Mouse (Mus musculus) heart, postnatal 0 days (tissue): ENCODE results near the gene Arnt. TPM values are rescaled to one million over a fixed set of nuclear protein-coding genes. Genes with fewer than 3 reads are reported as not detected.

ENCODE experiments used
- ATAC-seq: fragments of 200-750 bp; cut with Nextera tagmentation; 2 replicates; pipeline ENCODE4 v1.8.0; 2017; ENCODE audit warnings: low read depth, moderate number of reproducible peaks, moderate library complexity; ENCODE audit not compliant: insufficient read depth
- DNase-seq: peaks from one replicate; pipeline ENCODE4 v3.0.0-alpha.2; 2016; ENCODE audit warnings: low spot score
- H3K27ac ChIP-seq: fragments of 300-500 bp; sonication (generic); 2 replicates; pipeline ENCODE4 v1.5.1; 2014; ENCODE audit warnings: low read depth, mild to moderate bottlenecking
- H3K27me3 ChIP-seq: fragments of 300-500 bp; sonication (generic); 2 replicates; pipeline ENCODE4 v1.6.1; 2014; ENCODE audit warnings: low read length, mixed read lengths; ENCODE audit not compliant: control insufficient read depth, insufficient read depth
- H3K36me3 ChIP-seq: fragments of 300-500 bp; sonication (generic); replicated peaks from 2 replicates; pipeline ENCODE4 v1.6.1; 2014; ENCODE audit warnings: low read length, mixed read lengths; ENCODE audit not compliant: control insufficient read depth, insufficient read depth
- H3K4me1 ChIP-seq: fragments of 300-500 bp; sonication (generic); 2 replicates; pipeline ENCODE4 v1.6.1; 2014; ENCODE audit warnings: antibody characterized with exemption; ENCODE audit not compliant: control insufficient read depth, insufficient read depth
- H3K4me2 ChIP-seq: fragments of 300-500 bp; sonication (generic); 2 replicates; pipeline ENCODE4 v1.6.1; 2014; ENCODE audit warnings: low read depth, mild to moderate bottlenecking, low read length, moderate library complexity
- H3K4me3 ChIP-seq: fragments of 300-500 bp; sonication (generic); 2 replicates; pipeline ENCODE4 v1.5.1; 2014; ENCODE audit warnings: low read depth, low read length
- H3K9ac ChIP-seq: fragments of 300-500 bp; sonication (generic); replicated peaks from 2 replicates; pipeline ENCODE4 v1.6.1; 2014; ENCODE audit warnings: low read depth, low read length, mixed read lengths
- H3K9me3 ChIP-seq: fragments of 300-500 bp; sonication (generic); replicated peaks from 2 replicates; pipeline ENCODE4 v1.6.1; 2016; ENCODE audit warnings: low read length; ENCODE audit not compliant: control insufficient read depth
- CTCF ChIP-seq: IDR thresholded peaks from 2 replicates; pipeline ENCODE4 v1.5.1; 2016; ENCODE audit warnings: antibody characterized with exemption, control low read depth, low read depth
- EP300 ChIP-seq: IDR thresholded peaks from 2 replicates; pipeline ENCODE4 v1.6.1; 2016; ENCODE audit warnings: antibody characterized with exemption, low read depth
- WGBS: fragments of 180-500 bp; shearing (Covaris S2); extraction: QIAGEN DNeasy Blood & Tissue Kit; methylation state at CpG from one replicate; pipeline ENCODE4 v1.1.7; 2014; 5-methylcytosine and 5-hydroxymethylcytosine counted together
- polyA plus RNA-seq: library from polyadenylated mRNA; unstranded; fragments of >200 nt; fragmentation: Nextera tagmentation; extraction: Ambion mirVana; gene quantifications from 2 replicates; pipeline ENCODE4 v1.2.1, GENCODE M21; 2015
- total RNA-seq: library from RNA; depleted of rRNA; stranded (reverse); fragments of >200 nt; gene quantifications from 2 replicates; pipeline ENCODE4 v1.2.3, GENCODE M21; 2014; ENCODE audit warnings: low replicate concordance

Arnt gene
- total and polyA plus RNA-seq, 2 experiments from 2014 or later, result 22.4 to 23.0 TPM

DNA sequence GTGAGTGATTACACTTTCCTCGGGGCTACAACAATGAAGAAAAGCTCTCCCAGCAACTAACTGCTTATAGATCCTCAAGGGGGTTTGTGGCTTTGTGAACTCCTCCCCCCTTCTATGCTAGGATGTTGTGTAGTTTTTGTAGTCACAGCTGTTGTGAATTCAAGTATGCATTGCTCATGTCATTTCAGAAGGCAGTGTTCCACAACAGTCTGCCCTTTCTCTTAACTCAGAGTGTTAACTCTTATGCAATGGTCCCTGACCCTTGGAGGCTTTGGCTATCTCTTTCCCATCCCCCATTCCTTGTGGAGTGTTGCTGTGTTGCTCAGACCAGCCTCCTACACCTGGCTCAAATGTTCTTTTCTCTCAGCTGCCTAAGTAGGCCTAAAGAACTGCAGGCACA, 25.2 kb downstream of the Arnt start:
- no peaks in the 10 kb centered on the region for H3K9me3 ChIP-seq
- H3K4me1 ChIP-seq, result no peaks in the 10 kb centered on the region
- peaks cover 47% of the 10 kb centered on the region; the same call in 1 of the 2 replicates for H3K36me3 ChIP-seq
- 76% methylated on average over 1 of the region's 1 CpGs for WGBS
- TF ChIP-seq CTCF (no peak), EP300 (no peak)
- H3K9ac ChIP-seq, result no peak overlapping the region
- ATAC-seq (no peak), DNase-seq (no peak)
- no peak overlapping the region for H3K4me3 ChIP-seq
- H3K27ac ChIP-seq, result no peak overlapping the region
- no peaks in the 10 kb centered on the region for H3K27me3 ChIP-seq
- H3K4me2 ChIP-seq, result no peak overlapping the region

DNA sequence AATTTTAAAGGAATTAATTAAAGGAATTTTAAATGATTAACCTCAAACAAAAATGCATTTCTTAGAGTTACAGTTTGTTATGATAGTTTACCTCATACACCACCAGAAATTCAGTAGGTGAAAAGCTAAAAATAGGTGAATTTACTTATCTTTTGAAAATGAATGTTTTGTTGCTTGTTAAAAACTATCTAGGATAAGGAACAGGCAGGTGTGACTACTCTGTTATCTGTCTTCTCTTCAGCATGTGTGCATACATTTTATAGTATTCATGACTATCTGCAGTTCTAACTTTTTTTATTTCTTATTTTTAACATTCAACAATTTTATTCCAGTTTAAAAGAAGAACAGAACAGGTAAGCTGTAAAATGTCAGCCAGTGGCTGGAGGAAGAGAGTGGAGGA, 29.7 kb downstream of the Arnt start:
- no peaks in the 10 kb centered on the region for H3K9me3 ChIP-seq
- no peak for DNase-seq
- no peak overlapping the region for H3K9ac ChIP-seq
- H3K27me3 ChIP-seq, result no peaks in the 10 kb centered on the region
- no peak overlapping the region for H3K4me3 ChIP-seq
- no peak for ATAC-seq
- no peak overlapping the region for H3K27ac ChIP-seq
- H3K4me1 ChIP-seq, result no peaks in the 10 kb centered on the region
- no peak overlapping the region for H3K4me2 ChIP-seq
- TF ChIP-seq CTCF (no peak), EP300 (no peak)
- peaks cover 50% of the 10 kb centered on the region for H3K36me3 ChIP-seq

DNA sequence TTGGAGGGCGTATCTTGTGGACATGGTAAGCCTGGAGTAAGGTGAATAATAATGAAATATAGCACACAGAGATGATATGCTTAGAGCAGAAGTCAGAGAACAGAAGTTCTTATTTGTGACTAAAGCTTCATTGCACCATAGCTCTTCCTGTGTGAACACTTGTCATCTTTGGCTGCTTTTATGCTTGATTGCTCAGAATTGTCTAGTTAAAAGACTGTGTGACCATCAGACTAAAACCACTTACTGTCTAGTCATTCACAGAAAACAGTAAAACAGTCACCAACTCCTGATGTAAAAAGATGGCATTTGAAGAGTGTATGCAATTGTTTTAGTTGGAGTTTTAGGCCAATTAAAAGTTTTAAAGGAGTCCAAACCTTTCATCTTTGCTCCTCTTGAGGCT, 44.8 kb downstream of the Arnt start:
- WGBS, result 96% methylated on average over 1 of the region's 1 CpGs
- no peak overlapping the region for H3K27ac ChIP-seq
- H3K36me3 ChIP-seq, result peaks cover 79% of the 10 kb centered on the region
- no peak for TF ChIP-seq EP300
- no peak for TF ChIP-seq CTCF
- DNase-seq (no peak), ATAC-seq (no peak)
- no peak overlapping the region for H3K4me3 ChIP-seq
- no peak overlapping the region for H3K4me2 ChIP-seq
- H3K9ac ChIP-seq, result no peak overlapping the region
- no peaks in the 10 kb centered on the region for H3K4me1 ChIP-seq
- H3K27me3 ChIP-seq, result no peaks in the 10 kb centered on the region
- H3K9me3 ChIP-seq, result no peaks in the 10 kb centered on the region

DNA sequence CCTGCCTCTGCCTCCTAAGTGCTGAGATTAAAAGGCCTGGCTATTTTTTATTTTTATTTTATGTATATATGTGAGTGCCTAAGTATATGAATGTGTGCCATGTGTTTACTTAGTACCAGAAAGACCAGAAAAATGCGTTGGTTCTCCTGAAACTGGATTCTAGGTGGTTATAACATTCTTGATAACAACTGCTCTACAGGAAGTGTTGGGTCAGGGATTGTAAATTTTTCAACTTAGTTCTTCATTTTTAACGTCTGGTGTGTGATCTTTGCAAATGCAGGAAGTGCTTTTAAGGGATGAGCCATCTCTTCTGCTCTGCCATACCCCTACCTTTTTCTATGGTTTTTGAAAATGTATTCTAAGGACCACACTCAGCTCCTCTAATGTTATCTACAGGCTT, 52.2 kb downstream of the Arnt start:
- no peak for DNase-seq
- H3K4me3 ChIP-seq, result no peak overlapping the region
- no peaks in the 10 kb centered on the region for H3K27me3 ChIP-seq
- ATAC-seq, result no peak
- H3K27ac ChIP-seq, result no peak overlapping the region
- H3K9me3 ChIP-seq, result no peaks in the 10 kb centered on the region
- H3K4me2 ChIP-seq, result no peak overlapping the region
- H3K4me1 ChIP-seq, result no peaks in the 10 kb centered on the region
- no peak for TF ChIP-seq EP300
- no peak for TF ChIP-seq CTCF
- 75% methylated on average over 2 of the region's 2 CpGs for WGBS
- no peak overlapping the region for H3K9ac ChIP-seq
- H3K36me3 ChIP-seq, result peaks cover 71% of the 10 kb centered on the region

DNA sequence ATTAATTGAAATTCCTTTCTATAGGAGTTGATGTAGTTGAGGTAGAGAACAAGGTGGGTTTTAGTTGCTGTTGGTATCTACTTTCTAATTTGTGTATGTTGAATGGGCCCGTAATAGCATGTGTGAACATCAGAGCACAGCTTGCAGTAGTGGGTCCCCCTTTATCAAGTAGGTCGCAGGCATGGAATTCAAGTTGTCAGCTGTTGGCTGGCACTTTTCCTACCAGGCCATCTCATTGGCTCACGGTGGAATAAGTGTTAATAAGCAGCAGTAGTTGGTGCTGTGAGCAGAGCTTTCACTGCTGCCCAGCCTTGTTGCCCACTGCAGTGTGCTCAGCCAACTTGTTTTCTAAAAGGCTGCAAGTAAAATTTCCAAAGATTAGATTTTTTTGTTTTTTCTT, 54.5 kb downstream of the Arnt start:
- H3K4me1 ChIP-seq, result no peaks in the 10 kb centered on the region
- no peaks in the 10 kb centered on the region for H3K27me3 ChIP-seq
- peaks cover 84% of the 10 kb centered on the region for H3K36me3 ChIP-seq
- H3K9ac ChIP-seq, result no peak overlapping the region
- 34% methylated on average over 3 of the region's 3 CpGs for WGBS
- no peaks in the 10 kb centered on the region for H3K9me3 ChIP-seq
- TF ChIP-seq EP300 (no peak), CTCF (no peak)
- H3K4me2 ChIP-seq, result no peak overlapping the region
- DNase-seq (no peak), ATAC-seq (no peak)
- no peak overlapping the region for H3K4me3 ChIP-seq
- H3K27ac ChIP-seq, result no peak overlapping the region

DNA sequence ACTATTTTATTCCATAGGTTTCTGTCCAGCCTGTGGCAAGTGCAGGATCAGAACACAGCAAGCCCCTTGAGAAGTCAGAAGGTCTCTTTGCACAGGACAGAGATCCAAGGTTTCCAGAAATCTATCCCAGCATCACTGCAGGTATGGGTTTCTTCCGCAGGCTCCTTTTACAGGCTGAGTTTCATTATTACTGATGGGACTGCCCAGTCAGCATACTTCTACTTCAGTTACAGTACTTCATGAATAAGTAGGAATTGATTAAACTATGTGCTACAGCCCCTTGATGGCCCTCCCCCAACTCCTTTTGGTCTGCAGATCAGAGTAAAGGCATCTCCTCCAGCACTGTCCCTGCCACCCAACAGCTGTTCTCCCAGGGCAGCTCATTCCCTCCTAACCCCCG, 56.0 kb downstream of the Arnt start:
- Histone ChIP-seq H3K4me3 (no peak overlapping the region), H3K9me3 (no peaks in the 10 kb centered on the region), H3K4me1 (no peaks in the 10 kb centered on the region), H3K27ac (no peak overlapping the region), H3K4me2 (no peak overlapping the region), H3K36me3 (peaks cover 88% of the 10 kb centered on the region), H3K27me3 (no peaks in the 10 kb centered on the region), H3K9ac (no peak overlapping the region)
- no peak for ATAC-seq
- no peak for TF ChIP-seq CTCF
- TF ChIP-seq EP300, result no peak
- 91% methylated on average over 2 of the region's 2 CpGs for WGBS
- DNase-seq, result no peak
